Mouse (Mus musculus) neural tube, embryonic 11.5 days (tissue): Measurements from ENCODE around the gene Cyp46a1. TPM values are rescaled to one million over a fixed set of nuclear protein-coding genes. Genes with fewer than 3 reads are reported as not detected.

Source experiments
- ATAC-seq: fragments of 200-750 bp; cut with Nextera tagmentation; 2 replicates; pipeline ENCODE4 v1.8.0; 2017; ENCODE audit warnings: moderate number of reproducible peaks, mild to moderate bottlenecking, moderate TSS enrichment, moderate library complexity; ENCODE audit not compliant: insufficient read depth, low FRiP score, low TSS enrichment
- DNase-seq: peaks from one replicate; pipeline ENCODE4 v3.0.0-alpha.2; 2015; ENCODE audit warnings: low spot score
- H3K27ac ChIP-seq: fragments of 300-500 bp; sonication (generic); 2 replicates; pipeline ENCODE4 v1.5.1; 2014; ENCODE audit warnings: low read depth, mild to moderate bottlenecking, low read length
- H3K27me3 ChIP-seq: fragments of 300-500 bp; sonication (generic); 2 replicates; pipeline ENCODE4 v1.6.1; 2014; ENCODE audit warnings: mild to moderate bottlenecking, low read length, mixed read lengths; ENCODE audit not compliant: control insufficient read depth, insufficient read depth
- H3K36me3 ChIP-seq: fragments of 300-500 bp; sonication (generic); 2 replicates; pipeline ENCODE4 v1.6.1; 2014; ENCODE audit warnings: mild to moderate bottlenecking, low read length, moderate library complexity, mixed read lengths; ENCODE audit not compliant: control insufficient read depth, insufficient read depth
- H3K4me1 ChIP-seq: fragments of 300-500 bp; sonication (generic); 2 replicates; pipeline ENCODE4 v1.6.1; 2014; ENCODE audit warnings: low read length, mixed read lengths; ENCODE audit not compliant: control insufficient read depth, insufficient read depth
- H3K4me2 ChIP-seq: fragments of 300-500 bp; sonication (generic); 2 replicates; pipeline ENCODE4 v1.6.1; 2014; ENCODE audit warnings: low read depth, mild to moderate bottlenecking, moderate library complexity
- H3K4me3 ChIP-seq: fragments of 300-500 bp; sonication (generic); 2 replicates; pipeline ENCODE4 v1.5.1; 2014; ENCODE audit warnings: low read depth, low read length
- H3K9ac ChIP-seq: fragments of 300-500 bp; sonication (generic); 2 replicates; pipeline ENCODE4 v1.6.1; 2014; ENCODE audit warnings: mild to moderate bottlenecking, low read length
- H3K9me3 ChIP-seq: fragments of 300-500 bp; sonication (generic); 2 replicates; pipeline ENCODE4 v1.6.1; 2016; ENCODE audit warnings: low read length; ENCODE audit not compliant: control insufficient read depth
- WGBS: fragments of 180-500 bp; shearing (Covaris S2); extraction: QIAGEN DNeasy Blood & Tissue Kit; methylation state at CpG from one replicate; pipeline ENCODE4 v1.1.7; 2014; 5-methylcytosine and 5-hydroxymethylcytosine counted together
- polyA plus RNA-seq: library from polyadenylated mRNA; unstranded; fragments of >200 nt; fragmentation: Nextera tagmentation; extraction: Ambion mirVana; gene quantifications from 2 replicates; pipeline ENCODE4 v1.2.1, GENCODE M21; 2014

Gene Cyp46a1
- polyA plus RNA-seq, 1 experiment from 2014 or later = 10.6 TPM

- no peaks in the 10 kb centered on the region for H3K36me3 ChIP-seq
- no peak overlapping the region for H3K4me3 ChIP-seq
- no peak overlapping the region for H3K9ac ChIP-seq
- no peaks in the 10 kb centered on the region; the same call in 1 of the 2 replicates for H3K4me1 ChIP-seq
- H3K9me3 ChIP-seq = no peaks in the 10 kb centered on the region
- peaks cover 17% of the 10 kb centered on the region for H3K27me3 ChIP-seq
- H3K4me2 ChIP-seq = no peak overlapping the region
- H3K27ac ChIP-seq = no peak overlapping the region
- DNase-seq = no peak
- no peak for ATAC-seq
These were observed 21.8 kb downstream of the Cyp46a1 start for GRCm38 (mm10) chr12:108355986-108356385.

GRCm38 (mm10) chr12:108363796-108364195, 29.6 kb downstream of the Cyp46a1 start:
- Histone ChIP-seq H3K27ac (no peak overlapping the region), H3K9ac (peak overlapping the region; percentile 10; the same call in 1 of the 2 replicates), H3K36me3 (no peaks in the 10 kb centered on the region), H3K27me3 (no peaks in the 10 kb centered on the region), H3K4me2 (no peak overlapping the region), H3K9me3 (no peaks in the 10 kb centered on the region), H3K4me3 (no peak overlapping the region), H3K4me1 (no peaks in the 10 kb centered on the region)
- DNase-seq (peak; percentile 89), ATAC-seq (peak; percentile 84)
- WGBS = 7% methylated on average over 5 of the region's 5 CpGs

- 44% methylated on average over 3 of the region's 3 CpGs for WGBS
- Histone ChIP-seq H3K27me3 (no peaks in the 10 kb centered on the region), H3K4me3 (no peak overlapping the region), H3K4me1 (no peaks in the 10 kb centered on the region), H3K9ac (no peak overlapping the region), H3K9me3 (no peaks in the 10 kb centered on the region), H3K27ac (no peak overlapping the region), H3K36me3 (no peaks in the 10 kb centered on the region), H3K4me2 (no peak overlapping the region)
- ATAC-seq (no peak), DNase-seq (no peak)
These were observed 31.2 kb downstream of the Cyp46a1 start for GRCm38 (mm10) chr12:108365340-108365739.

GRCm38 (mm10) chr12:108365868-108366267, 31.7 kb downstream of the Cyp46a1 start:
- no peaks in the 10 kb centered on the region for H3K9me3 ChIP-seq
- H3K27me3 ChIP-seq = no peaks in the 10 kb centered on the region
- no peak overlapping the region for H3K27ac ChIP-seq
- ATAC-seq (no peak), DNase-seq (no peak)
- WGBS = 72% methylated on average over 7 of the region's 7 CpGs
- H3K36me3 ChIP-seq = no peaks in the 10 kb centered on the region
- no peak overlapping the region for H3K4me3 ChIP-seq
- H3K4me2 ChIP-seq = no peak overlapping the region
- no peaks in the 10 kb centered on the region for H3K4me1 ChIP-seq
- H3K9ac ChIP-seq = no peak overlapping the region

- no peak overlapping the region for H3K4me2 ChIP-seq
- no peaks in the 10 kb centered on the region for H3K9me3 ChIP-seq
- DNase-seq (no peak), ATAC-seq (no peak)
- H3K4me1 ChIP-seq = 0 out of 2 replicates have a peak, but pooled peaks cover 7% of the 10 kb centered on the region
- no peak overlapping the region for H3K27ac ChIP-seq
- no peak overlapping the region for H3K9ac ChIP-seq
- no peak overlapping the region for H3K4me3 ChIP-seq
- 91% methylated on average over 2 of the region's 2 CpGs for WGBS
- H3K36me3 ChIP-seq = no peaks in the 10 kb centered on the region
- H3K27me3 ChIP-seq = no peaks in the 10 kb centered on the region
These were observed 33.7 kb downstream of the Cyp46a1 start for GRCm38 (mm10) chr12:108367909-108368308.

GRCm38 (mm10) chr12:108368921-108369320, 34.7 kb downstream of the Cyp46a1 start:
- Histone ChIP-seq H3K27me3 (no peaks in the 10 kb centered on the region), H3K27ac (no peak overlapping the region), H3K9ac (no peak overlapping the region), H3K4me1 (peaks cover 13% of the 10 kb centered on the region), H3K36me3 (no peaks in the 10 kb centered on the region), H3K4me2 (no peak overlapping the region), H3K4me3 (no peak overlapping the region), H3K9me3 (no peaks in the 10 kb centered on the region)
- ATAC-seq (no peak), DNase-seq (no peak)
- 36% methylated on average over 5 of the region's 5 CpGs for WGBS

- Histone ChIP-seq H3K4me1 (peaks cover 14% of the 10 kb centered on the region), H3K4me3 (no peak within 1 kb of the TSS), H3K27ac (no peak within 1 kb of the TSS), H3K27me3 (no peaks in the 10 kb centered on the region), H3K36me3 (no peaks in the 10 kb centered on the region), H3K9ac (no peak within 1 kb of the TSS), H3K4me2 (no peak within 1 kb of the TSS), H3K9me3 (no peaks in the 10 kb centered on the region)
- DNase-seq (no peak), ATAC-seq (no peak)
- 83% methylated on average over 19 of the region's 19 CpGs for WGBS
These were observed 36.6 kb downstream of the Cyp46a1 start, which contains the start of gene Eml1 for GRCm38 (mm10) chr12:108370596-108371428. Gene Eml1 (plus strand): TSS chr12:108370957.

GRCm38 (mm10) chr12:108371429-108371765, 37.2 kb downstream of the Cyp46a1 start:
- DNase-seq (no peak), ATAC-seq (no peak)
- Histone ChIP-seq H3K4me3 (no peak overlapping the region), H3K4me2 (no peak overlapping the region), H3K27me3 (no peaks in the 10 kb centered on the region), H3K9me3 (no peaks in the 10 kb centered on the region), H3K36me3 (no peaks in the 10 kb centered on the region), H3K9ac (no peak overlapping the region), H3K27ac (no peak overlapping the region), H3K4me1 (peaks cover 14% of the 10 kb centered on the region)
- WGBS = 78% methylated on average over 6 of the region's 6 CpGs

- ATAC-seq (no peak), DNase-seq (no peak)
- Histone ChIP-seq H3K9ac (no peak overlapping the region), H3K27ac (no peak overlapping the region), H3K4me2 (no peak overlapping the region), H3K9me3 (no peaks in the 10 kb centered on the region), H3K36me3 (no peaks in the 10 kb centered on the region), H3K4me1 (peaks cover 14% of the 10 kb centered on the region), H3K4me3 (no peak overlapping the region), H3K27me3 (no peaks in the 10 kb centered on the region)
- 79% methylated on average over 17 of the region's 17 CpGs for WGBS
These were observed 38.1 kb downstream of the Cyp46a1 start for GRCm38 (mm10) chr12:108372241-108372640.
